Mouse (Mus musculus): ENCODE data around the gene Shisal1. TPM values are rescaled to one million over a fixed set of nuclear protein-coding genes. Genes with fewer than 3 reads are reported as not detected.

Shisal1 gene
- total RNA-seq, 2 experiments from 2014 or later: not detected

DNA sequence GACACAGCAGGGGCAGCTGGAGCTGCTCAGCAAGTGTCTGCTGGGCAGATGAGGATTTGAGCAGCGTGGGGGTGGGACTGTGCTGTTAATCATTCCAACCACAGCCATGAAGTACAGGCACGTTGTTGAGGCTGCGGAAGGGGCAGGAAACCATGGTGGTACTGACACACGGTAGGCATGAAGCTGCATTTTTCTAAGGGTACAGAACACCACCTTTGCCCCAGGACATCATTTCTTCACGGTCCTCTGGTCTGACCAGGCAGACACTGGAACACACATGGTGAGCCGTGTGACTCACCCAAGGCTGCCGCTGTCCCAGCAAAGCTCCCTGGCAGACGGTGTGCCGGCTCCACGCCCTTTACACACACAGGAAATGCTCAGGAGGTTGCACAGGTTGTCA lies 66.7 kb downstream of the Shisal1 start:
- peak; percentile 68 for ATAC-seq (replicated peaks; ENCODE audit: poor library complexity)

DNA sequence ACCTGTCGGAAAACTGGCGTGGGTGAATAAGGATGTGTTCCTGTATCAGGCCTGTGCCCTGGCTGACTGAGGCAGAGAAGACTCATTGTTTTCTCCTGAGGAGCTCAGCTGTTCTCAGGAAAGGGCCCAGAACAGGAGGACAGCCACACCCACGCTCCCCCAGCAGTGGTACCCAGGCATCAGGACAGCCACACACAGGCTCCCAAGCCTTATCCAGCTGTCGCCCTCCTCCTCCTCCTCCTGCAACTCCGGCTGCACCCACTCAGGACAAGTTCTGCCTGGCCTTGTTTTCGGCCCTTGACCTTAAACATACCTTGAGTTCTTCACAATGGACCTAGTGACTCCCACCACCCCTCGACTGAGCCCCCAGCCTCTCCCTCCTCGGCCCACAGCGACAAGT lies 68.2 kb downstream of the Shisal1 start:
- ATAC-seq (replicated peaks; ENCODE audit: poor library complexity): no peak

DNA sequence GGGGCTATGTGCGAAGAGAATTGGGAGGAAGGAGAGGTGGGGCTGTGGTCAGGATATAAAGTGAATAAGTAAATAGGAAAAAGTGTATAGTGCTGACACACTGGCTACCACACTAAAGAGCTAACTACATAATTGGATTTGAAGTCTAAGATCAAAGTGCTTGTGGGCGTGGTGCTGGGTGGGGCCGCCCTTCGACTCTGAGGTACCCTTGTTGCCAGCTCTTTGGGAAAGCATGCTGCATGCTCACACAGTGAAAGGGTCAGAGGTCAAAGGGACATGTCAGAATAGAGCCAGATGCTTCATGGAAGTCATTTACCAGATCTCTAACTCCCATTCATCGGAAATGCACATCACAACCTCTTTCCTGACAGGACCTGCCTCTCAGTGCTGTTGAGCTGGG lies 74.1 kb downstream of the Shisal1 start:
- ATAC-seq (replicated peaks; ENCODE audit: poor library complexity): no peak

GRCm38 (mm10) chr15:84367402-84367801 lies 79.5 kb downstream of the Shisal1 start:
- ATAC-seq (replicated peaks; ENCODE audit: poor library complexity): no peak

DNA sequence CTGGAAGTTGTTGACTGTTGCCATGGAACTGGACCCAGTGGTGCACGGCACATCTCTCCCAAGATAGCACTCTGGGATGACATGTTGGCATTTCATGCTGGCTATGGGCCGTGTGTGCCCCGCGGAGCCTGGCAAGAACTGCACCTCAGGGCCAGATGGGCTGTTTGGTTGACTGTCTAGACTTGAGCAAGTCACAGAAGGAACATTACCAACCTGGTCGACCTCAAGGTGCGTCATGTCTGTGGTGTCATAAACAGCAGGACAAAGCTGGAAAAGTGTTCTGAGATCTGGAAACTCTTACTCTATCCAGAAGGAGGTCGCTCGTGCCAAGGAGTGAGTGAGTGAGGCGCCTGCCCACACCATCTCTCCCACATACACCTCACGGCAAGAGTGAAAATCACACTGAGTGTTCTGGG lies 80.3 kb downstream of the Shisal1 start:
- ATAC-seq (replicated peaks; ENCODE audit: poor library complexity): no peak

GRCm38 (mm10) chr15:84365675-84366381 lies 81.1 kb downstream of the Shisal1 start:
- ATAC-seq (replicated peaks; ENCODE audit: poor library complexity): no peak

DNA sequence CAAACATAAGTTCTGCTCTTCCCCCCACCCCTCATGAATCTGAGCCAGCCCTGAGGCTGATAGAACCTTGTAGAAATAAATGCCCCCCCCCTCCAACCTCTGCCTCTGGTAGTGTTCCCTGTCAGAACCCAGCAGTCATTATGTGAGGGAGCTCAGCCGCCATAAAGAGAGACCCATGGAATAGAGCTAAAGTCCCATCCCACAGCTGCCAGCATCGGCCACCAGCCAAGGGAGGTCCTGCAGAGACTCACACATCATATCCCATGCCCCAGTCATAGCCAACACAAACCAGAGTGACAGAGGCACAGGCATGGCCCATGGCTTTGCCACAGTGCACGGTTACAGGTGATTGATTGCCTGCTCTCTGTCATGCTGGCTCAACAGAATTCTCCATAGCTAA lies 82.2 kb downstream of the Shisal1 start:
- ATAC-seq (replicated peaks; ENCODE audit: poor library complexity): no peak

DNA sequence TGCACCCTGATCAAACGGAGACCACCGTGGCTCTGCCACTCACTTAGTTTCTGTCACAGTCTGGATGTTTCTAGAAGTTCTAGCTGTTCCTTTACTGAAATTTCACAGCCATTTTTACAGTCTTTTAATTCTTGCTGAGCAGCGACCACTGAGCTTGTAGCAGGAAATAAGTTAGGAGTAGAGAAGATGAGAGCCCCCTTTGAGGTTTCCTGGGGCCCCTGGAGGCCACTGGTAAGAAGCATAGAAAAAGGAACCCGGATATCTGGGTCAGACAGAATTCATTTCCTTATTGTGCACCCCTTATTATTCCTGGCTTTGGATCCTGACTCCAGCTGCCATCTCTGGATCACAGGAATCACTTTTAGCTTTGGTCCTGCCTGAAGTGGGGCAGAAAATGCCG lies 91.8 kb downstream of the Shisal1 start:
- no peak for ATAC-seq (replicated peaks; ENCODE audit: poor library complexity)

- no peak for ATAC-seq (replicated peaks; ENCODE audit: poor library complexity)
These were observed 94.7 kb downstream of the Shisal1 start for GRCm38 (mm10) chr15:84351915-84352844.

- peak; percentile 73 for ATAC-seq (replicated peaks; ENCODE audit: poor library complexity)
These were observed 95.6 kb downstream of the Shisal1 start for GRCm38 (mm10) chr15:84351342-84351741.

DNA sequence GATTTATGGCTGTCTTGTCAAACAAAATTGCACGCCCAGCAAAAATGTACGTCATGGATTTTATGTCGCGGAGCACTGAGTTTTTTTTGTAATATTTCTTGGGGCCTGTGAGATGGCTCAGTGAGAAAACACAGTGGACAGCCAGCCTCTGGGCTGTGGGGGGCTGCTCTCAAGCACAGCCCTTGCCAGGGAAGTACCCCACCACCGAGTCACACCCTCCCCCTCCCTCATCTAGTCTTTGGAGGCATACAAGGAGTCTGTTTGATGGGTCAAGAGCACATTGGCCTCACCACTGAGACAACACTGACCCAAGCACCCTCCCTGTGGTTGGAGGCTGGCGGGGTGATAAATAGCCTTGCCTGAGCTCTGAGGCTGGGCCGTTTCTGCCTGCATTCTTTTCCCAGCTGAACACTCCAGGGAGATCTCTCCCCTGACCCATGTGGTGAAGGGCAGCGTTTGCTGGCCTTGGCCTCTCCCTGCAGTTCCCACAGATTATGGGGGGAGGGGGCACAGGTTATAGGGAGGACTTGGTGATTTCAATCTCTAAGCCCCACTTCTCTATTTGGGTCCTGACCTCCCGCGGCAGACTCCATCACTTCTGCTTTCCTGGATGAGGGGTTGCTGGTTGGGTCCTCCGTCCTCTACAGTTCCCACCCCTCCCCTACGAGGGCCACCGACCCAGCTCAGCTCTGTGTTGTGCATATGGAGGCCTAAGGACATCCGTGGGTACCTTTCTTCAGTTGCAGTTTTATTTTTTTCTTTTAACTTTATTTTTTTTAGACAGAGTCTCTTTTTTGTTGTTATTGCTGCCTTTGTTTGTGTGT lies 96.8 kb downstream of the Shisal1 start:
- peak; percentile 74 for ATAC-seq (replicated peaks; ENCODE audit: poor library complexity)

- ATAC-seq (replicated peaks; ENCODE audit: poor library complexity): no peak
These were observed 98.1 kb downstream of the Shisal1 start for GRCm38 (mm10) chr15:84348769-84349168.

DNA sequence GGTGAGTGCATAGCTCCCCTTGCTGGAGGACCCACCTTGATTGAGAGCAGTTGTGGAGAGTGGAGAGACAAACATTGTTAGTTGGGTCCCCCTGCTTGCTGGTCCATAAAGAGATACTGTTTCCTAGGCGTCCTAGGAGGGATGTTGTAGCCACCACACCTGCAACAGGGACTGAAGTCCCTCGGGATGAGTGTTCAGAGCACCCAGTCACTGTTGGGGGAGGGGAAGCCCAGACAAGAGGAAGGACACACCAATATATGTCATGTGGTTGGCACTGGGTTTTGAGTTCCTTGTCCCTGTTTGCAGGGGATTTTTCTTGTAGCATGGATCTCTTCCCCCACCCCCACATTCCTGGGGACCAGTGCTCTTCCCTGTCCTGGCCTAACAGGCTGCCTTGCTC lies 106.0 kb downstream of the Shisal1 start:
- no peak for ATAC-seq (replicated peaks; ENCODE audit: poor library complexity)

DNA sequence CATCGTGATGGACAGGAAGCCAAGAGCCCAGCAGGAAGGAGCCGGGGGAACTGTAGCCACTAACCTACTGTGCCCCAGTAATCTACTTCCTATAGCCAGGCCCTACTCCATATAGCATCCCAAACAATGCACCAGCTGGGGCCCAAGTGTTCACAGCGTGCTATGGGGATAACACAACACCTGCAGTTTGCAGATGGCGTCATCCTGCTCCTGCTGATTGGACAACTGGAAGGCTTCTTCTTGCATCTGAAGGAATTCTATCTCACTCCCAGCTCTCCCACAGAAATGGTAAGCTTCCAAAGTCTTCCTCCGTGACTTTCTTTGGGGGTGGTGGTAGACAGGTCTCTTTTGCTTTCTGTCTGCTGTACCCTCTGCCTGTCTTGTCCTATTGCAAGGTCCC lies 109.3 kb downstream of the Shisal1 start:
- no peak for ATAC-seq (replicated peaks; ENCODE audit: poor library complexity)

- ATAC-seq (replicated peaks; ENCODE audit: poor library complexity): peak; percentile 33
These were observed 110.5 kb downstream of the Shisal1 start for GRCm38 (mm10) chr15:84336281-84336817.

DNA sequence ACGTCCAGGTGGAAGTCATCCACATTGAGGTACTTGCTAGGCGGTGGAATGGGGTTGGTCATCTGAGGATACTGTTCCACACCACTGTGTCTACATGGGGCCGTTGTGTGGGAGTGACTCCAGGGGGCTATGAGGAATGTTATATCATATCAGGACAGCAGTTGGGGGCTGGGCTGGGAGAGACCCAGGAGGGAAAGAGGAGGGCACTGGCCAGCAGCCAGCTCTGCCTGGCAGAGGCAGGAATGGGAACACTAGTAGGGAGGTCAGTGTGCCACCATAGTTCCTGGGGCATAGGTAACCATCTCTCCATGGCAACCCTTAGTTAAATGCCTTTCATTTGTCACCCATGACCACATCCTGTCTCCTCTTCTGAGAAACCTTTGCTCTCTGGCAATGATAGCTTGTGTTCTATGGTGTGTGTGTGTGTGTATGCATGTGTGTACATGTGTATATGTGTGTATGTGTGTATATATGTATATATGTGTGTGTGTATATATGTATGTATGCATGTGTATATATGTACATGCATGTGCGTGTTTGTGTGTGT lies 115.8 kb downstream of the Shisal1 start:
- no peak for ATAC-seq (replicated peaks; ENCODE audit: poor library complexity)

- no peak for ATAC-seq (replicated peaks; ENCODE audit: poor library complexity)
These were observed 117.0 kb downstream of the Shisal1 start for GRCm38 (mm10) chr15:84329940-84330339.

Data from megakaryocyte progenitor cell, adult 5-6 weeks (primary cell).